In the genomic region with DNA sequence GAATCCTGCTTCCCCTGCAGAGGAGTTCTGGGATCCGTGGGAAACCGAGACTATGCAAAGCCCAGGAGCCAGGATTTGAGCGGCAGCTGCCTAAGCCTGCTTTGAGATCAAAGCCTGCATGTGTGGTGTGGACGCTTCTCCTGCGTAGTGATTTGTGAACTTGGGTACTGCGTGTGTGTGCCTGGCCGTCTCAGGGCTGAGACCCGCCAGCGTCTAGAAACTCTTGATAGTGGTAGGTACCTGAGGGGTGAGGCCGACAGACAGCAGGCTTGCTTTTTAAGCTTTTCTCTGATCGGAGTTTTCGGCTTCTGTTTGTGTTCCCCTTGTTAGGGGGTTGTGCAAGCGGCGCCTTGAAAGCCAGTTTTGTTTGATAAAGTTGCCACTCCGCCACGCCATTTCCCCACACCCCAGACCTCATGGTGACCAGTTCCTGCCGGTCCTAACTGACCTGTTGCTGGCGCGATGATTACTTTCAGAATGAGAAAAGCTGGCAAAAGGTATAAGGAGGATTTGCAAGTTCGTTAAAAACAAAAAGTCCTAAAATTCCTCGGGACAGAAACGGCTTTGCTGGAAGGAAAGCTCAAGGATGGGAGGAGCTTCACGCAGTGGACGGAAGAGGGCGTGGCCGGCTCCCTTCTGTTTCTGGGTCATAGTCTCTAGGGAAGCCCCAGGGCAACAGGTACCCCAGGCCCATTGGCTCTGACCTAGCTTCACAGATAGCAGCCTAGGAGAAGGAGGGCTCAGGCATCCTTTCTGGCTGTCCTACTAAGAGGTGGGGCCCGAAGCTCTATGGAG, we compare ENCODE assay signal across 8 mouse cellular contexts. TPM values are rescaled to one million over a fixed set of nuclear protein-coding genes. Genes with fewer than 3 reads are reported as not detected.
DNase-seq lines count a peak whose midpoint lies in the region; ATAC-seq and TF ChIP-seq lines count a peak whose summit lies in the region.

No protein-coding gene starts in this region.

- H3K4me3 ChIP-seq in layer of hippocampus, adult 2 months: peak overlapping the region; percentile 57
- H3K4me3 ChIP-seq in embryonic facial prominence, embryonic 12.5 days: peak overlapping the region; percentile 47
- H3K4me3 ChIP-seq in heart, embryonic 16.5 days (ENCODE audit: low read length): peak overlapping the region; percentile 57

- peak overlapping the region; percentile 49 for H3K27ac ChIP-seq in layer of hippocampus, adult 2 months
- peak overlapping the region; percentile 17; the same call in 1 of the 2 replicates for H3K27ac ChIP-seq in embryonic facial prominence, embryonic 12.5 days
- peak overlapping the region; percentile 33 for H3K27ac ChIP-seq in heart, embryonic 16.5 days (ENCODE audit: low read length)

- ATAC-seq in embryonic facial prominence, embryonic 12.5 days (ENCODE audit: insufficient number of reproducible peaks, insufficient read depth, low FRiP score, low TSS enrichment): no peak
- peak; percentile 35; the same call in 1 of the 2 replicates for ATAC-seq in heart, embryonic 16.5 days (replicated peaks; ENCODE audit: extremely low read depth, insufficient read depth, low FRiP score)
- peak; percentile 32; the same call in 1 of the 2 replicates for ATAC-seq in megakaryocyte progenitor cell, adult 5-6 weeks (replicated peaks; ENCODE audit: poor library complexity)

- no peaks in the 10 kb centered on the region for H3K9me3 ChIP-seq in embryonic facial prominence, embryonic 12.5 days
- H3K9me3 ChIP-seq in heart, embryonic 16.5 days (replicated peaks; ENCODE audit: control insufficient read depth, low read length): no peaks in the 10 kb centered on the region

- DNase-seq in layer of hippocampus, adult 2 months (ENCODE audit: low spot score in 2 of 2): no peak
- no peak for DNase-seq in layer of hippocampus, adult 9-10 months (ENCODE audit: low spot score)
- DNase-seq in kidney, postnatal 25 days: peak; percentile 74 to 79
- DNase-seq in spleen, postnatal 36 days (ENCODE audit: low spot score in 2 of 2): peak; percentile 53 to 65
- DNase-seq in layer of hippocampus, adult 9-11 months: no peak

- no peaks in the 10 kb centered on the region for H3K36me3 ChIP-seq in embryonic facial prominence, embryonic 12.5 days
- no peaks in the 10 kb centered on the region for H3K36me3 ChIP-seq in heart, embryonic 16.5 days (ENCODE audit: control insufficient read depth, insufficient read depth)

- H3K27me3 ChIP-seq in embryonic facial prominence, embryonic 12.5 days: 0 out of 2 replicates have a peak, but pooled peaks cover 5% of the 10 kb centered on the region
- H3K27me3 ChIP-seq in heart, embryonic 16.5 days (ENCODE audit: control insufficient read depth, insufficient read depth, low read length): no peaks in the 10 kb centered on the region

- peaks cover 18% of the 10 kb centered on the region for H3K4me1 ChIP-seq in embryonic facial prominence, embryonic 12.5 days
- peaks cover 8% of the 10 kb centered on the region; the same call in 1 of the 2 replicates for H3K4me1 ChIP-seq in heart, embryonic 16.5 days (ENCODE audit: control insufficient read depth, insufficient read depth, low read length)

- H3K4me2 ChIP-seq in embryonic facial prominence, embryonic 12.5 days (replicated peaks): peak overlapping the region; percentile 95
- peak overlapping the region; percentile 95 for H3K4me2 ChIP-seq in heart, embryonic 16.5 days (ENCODE audit: low read depth, low read length)

- no peak for TF ChIP-seq CTCF in layer of hippocampus, adult 2 months (conservative IDR thresholded peaks at IDR 0.05)

- 3% methylated on average over 27 of the region's 27 CpGs for WGBS in embryonic facial prominence, embryonic 12.5 days
- WGBS in heart, embryonic 16.5 days: 2% methylated on average over 27 of the region's 27 CpGs

- H3K9ac ChIP-seq in embryonic facial prominence, embryonic 12.5 days: peak overlapping the region; percentile 55
- peak overlapping the region; percentile 69 for H3K9ac ChIP-seq in heart, embryonic 16.5 days (ENCODE audit: low read length)

RNA-seq across cellular contexts. Expression of gene Mcat, which starts 0.5 kb away (rescaled TPM):
- total RNA-seq in layer of hippocampus, adult 2 months (2021): 10 to 100 TPM; 24.2 to 28.7 TPM
- polyA plus RNA-seq in embryonic facial prominence, embryonic 12.5 days (2016; fragmentation: Nextera tagmentation; extraction: Ambion mirVana): 51.3 and 52.7 TPM in 2 replicates
- 32.9 and 34.6 TPM in 2 replicates for polyA plus RNA-seq in heart, embryonic 16.5 days (2015; fragmentation: Nextera tagmentation; extraction: Ambion mirVana)
- total RNA-seq in megakaryocyte progenitor cell, adult 5-6 weeks (2015): 13.2 and 17.6 TPM in 2 replicates
- total RNA-seq in megakaryocyte progenitor cell, adult 5-6 weeks (2017): 15.3 and 16.3 TPM in 2 replicates

RNA-seq across cellular contexts. Expression of gene Tspo, which starts 0.7 kb away (rescaled TPM):
- 1 to 10 TPM; 5.4 to 6.1 TPM for total RNA-seq in layer of hippocampus, adult 2 months (2021)
- polyA plus RNA-seq in embryonic facial prominence, embryonic 12.5 days (2016; fragmentation: Nextera tagmentation; extraction: Ambion mirVana): 25.1 and 27.1 TPM in 2 replicates
- 182 and 185 TPM in 2 replicates for polyA plus RNA-seq in heart, embryonic 16.5 days (2015; fragmentation: Nextera tagmentation; extraction: Ambion mirVana)
- 123 and 129 TPM in 2 replicates for total RNA-seq in megakaryocyte progenitor cell, adult 5-6 weeks (2015)
- 70.4 and 103 TPM in 2 replicates for total RNA-seq in megakaryocyte progenitor cell, adult 5-6 weeks (2017)

RNA-seq across cellular contexts. Expression of gene Ttll12, which starts 30.9 kb away (rescaled TPM):
- total RNA-seq in layer of hippocampus, adult 2 months (2021): 10 to 100 TPM; 10.3 to 11.2 TPM
- polyA plus RNA-seq in embryonic facial prominence, embryonic 12.5 days (2016; fragmentation: Nextera tagmentation; extraction: Ambion mirVana): 48.9 and 51.0 TPM in 2 replicates
- 18.8 and 20.7 TPM in 2 replicates for polyA plus RNA-seq in heart, embryonic 16.5 days (2015; fragmentation: Nextera tagmentation; extraction: Ambion mirVana)
- 17.0 and 20.8 TPM in 2 replicates for total RNA-seq in megakaryocyte progenitor cell, adult 5-6 weeks (2015)
- total RNA-seq in megakaryocyte progenitor cell, adult 5-6 weeks (2017): 10.9 and 11.6 TPM in 2 replicates

RNA-seq across cellular contexts. Expression of gene Bik, which starts 37.4 kb away (rescaled TPM):
- total RNA-seq in layer of hippocampus, adult 2 months (2021): not detected
- 3.4 TPM in 2 replicates for polyA plus RNA-seq in embryonic facial prominence, embryonic 12.5 days (2016; fragmentation: Nextera tagmentation; extraction: Ambion mirVana)
- polyA plus RNA-seq in heart, embryonic 16.5 days (2015; fragmentation: Nextera tagmentation; extraction: Ambion mirVana): 22.9 TPM in 2 replicates
- 0.15 TPM in 1 of 2 replicates, not detected in the other for total RNA-seq in megakaryocyte progenitor cell, adult 5-6 weeks (2015)
- 0.25 TPM in 1 of 2 replicates, not detected in the other for total RNA-seq in megakaryocyte progenitor cell, adult 5-6 weeks (2017)

RNA-seq across cellular contexts. Expression of gene Ttll1, which starts 53.4 kb away (rescaled TPM):
- 10 to 100 TPM; 34.5 to 36.6 TPM for total RNA-seq in layer of hippocampus, adult 2 months (2021)
- polyA plus RNA-seq in embryonic facial prominence, embryonic 12.5 days (2016; fragmentation: Nextera tagmentation; extraction: Ambion mirVana): 26.6 and 27.6 TPM in 2 replicates
- polyA plus RNA-seq in heart, embryonic 16.5 days (2015; fragmentation: Nextera tagmentation; extraction: Ambion mirVana): 23.9 and 24.1 TPM in 2 replicates
- 6.2 and 7.6 TPM in 2 replicates for total RNA-seq in megakaryocyte progenitor cell, adult 5-6 weeks (2015)
- total RNA-seq in megakaryocyte progenitor cell, adult 5-6 weeks (2017): 2.0 and 4.9 TPM in 2 replicates

Comparison
In these comparisons a context has a peak if more than half of its experiments do, and no peak if none do; other contexts are left out.
1. DNase-seq: peak in kidney, postnatal 25 days (2 of 2) and spleen, postnatal 36 days (2 of 2); none in layer of hippocampus, adult 2 months (0 of 2), layer of hippocampus, adult 9-10 months (single experiment) and layer of hippocampus, adult 9-11 months (single experiment).
2. RNA of gene Tspo, which starts 0.7 kb away (total RNA-seq): 70.4 to 129 TPM in megakaryocyte progenitor cell, adult 5-6 weeks; 5.4 to 6.1 TPM in layer of hippocampus, adult 2 months; every median in the first group is over 10 times any median in the second.
3. Peak in every context shown above with its lines, with median percentiles within 50 percentile points of each other: H3K27ac ChIP-seq and H3K4me3 ChIP-seq.